Mouse (Mus musculus): ENCODE data around the gene Pin1rt1.

Gene Pin1rt1

GRCm38 (mm10) chr2:104711585-104712485, 4.3 kb downstream of the Pin1rt1 start, which contains the start of gene Tcp11l1:
Tcp11l1 (minus strand) TSS chr2:104712169.
- DNase-seq, result peak; percentile 59

- no peak for DNase-seq
Observed at GRCm38 (mm10) chr2:104710670-104711370, 5.4 kb downstream of the Pin1rt1 start.

GRCm38 (mm10) chr2:104709786-104710337, 6.3 kb downstream of the Pin1rt1 start:
- no peak for DNase-seq

DNA sequence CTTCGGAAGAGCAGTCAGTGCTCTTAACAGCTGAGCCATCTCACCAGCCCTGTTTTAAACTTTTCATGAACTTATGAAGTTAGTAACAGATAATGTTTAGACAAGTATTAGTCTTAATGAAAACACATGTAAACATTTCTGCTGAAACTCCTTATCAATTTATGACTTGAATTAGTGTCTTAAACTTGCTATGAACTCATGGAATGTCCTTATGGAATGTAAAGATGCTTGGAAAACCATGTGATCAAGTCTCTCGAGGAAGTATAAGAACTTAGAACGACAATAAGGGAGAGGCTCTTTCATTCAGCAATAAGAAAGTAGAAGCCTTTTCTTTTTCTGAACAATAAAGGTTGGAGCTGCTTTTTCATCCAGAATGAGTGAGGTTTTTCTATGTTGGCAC, 11.8 kb downstream of the Pin1rt1 start:
- DNase-seq, result no peak

- DNase-seq, result no peak
Observed at GRCm38 (mm10) chr2:104703158-104703557, 13.0 kb downstream of the Pin1rt1 start.

GRCm38 (mm10) chr2:104699659-104700058, 16.5 kb downstream of the Pin1rt1 start:
- DNase-seq, result no peak

- DNase-seq, result no peak
Observed at GRCm38 (mm10) chr2:104692551-104692950, 23.6 kb downstream of the Pin1rt1 start.

DNA sequence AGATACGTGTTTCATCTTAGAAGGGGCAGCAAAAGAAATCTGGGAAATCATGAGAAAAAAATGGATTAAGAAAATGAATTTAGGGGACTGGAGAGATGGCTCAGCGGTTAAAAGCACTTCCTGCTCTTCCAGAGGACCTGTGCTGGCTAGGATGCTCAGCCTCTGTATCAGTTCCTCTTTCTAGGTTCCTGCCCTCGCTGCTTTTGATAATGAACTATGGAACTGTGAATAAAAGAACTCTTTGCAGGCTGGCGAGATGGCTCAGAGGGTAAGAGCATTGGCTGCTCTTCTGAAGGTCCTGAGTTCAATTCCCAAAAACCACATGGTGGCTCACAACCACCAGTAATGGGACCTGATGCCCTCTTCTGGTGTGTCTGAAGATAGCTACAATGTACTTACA, 25.5 kb downstream of the Pin1rt1 start:
- DNase-seq, result no peak

- DNase-seq, result no peak
Observed at GRCm38 (mm10) chr2:104688724-104689123, 27.5 kb downstream of the Pin1rt1 start.

DNA sequence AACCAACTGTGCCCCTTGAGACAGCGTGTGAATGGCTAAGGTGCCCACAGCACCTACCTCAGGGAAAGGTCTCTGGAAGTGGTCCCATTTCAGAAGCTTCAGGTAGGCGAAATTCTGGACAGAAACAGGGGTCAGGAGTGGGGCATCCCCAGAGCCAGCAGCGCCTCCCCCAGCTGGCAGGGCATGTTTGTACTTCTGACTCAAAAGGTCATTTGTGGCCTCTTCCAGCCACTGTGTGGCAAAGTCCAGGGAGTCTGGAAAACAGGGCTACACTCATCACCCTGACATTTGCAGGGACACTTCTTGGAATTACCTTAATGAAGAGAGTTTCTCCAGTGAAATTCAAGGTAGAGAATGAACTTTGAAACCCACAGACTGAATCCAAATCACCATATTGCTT, 27.9 kb downstream of the Pin1rt1 start:
- DNase-seq, result peak; percentile 39

- DNase-seq, result no peak
Observed at GRCm38 (mm10) chr2:104687261-104687660, 28.9 kb downstream of the Pin1rt1 start.

DNA sequence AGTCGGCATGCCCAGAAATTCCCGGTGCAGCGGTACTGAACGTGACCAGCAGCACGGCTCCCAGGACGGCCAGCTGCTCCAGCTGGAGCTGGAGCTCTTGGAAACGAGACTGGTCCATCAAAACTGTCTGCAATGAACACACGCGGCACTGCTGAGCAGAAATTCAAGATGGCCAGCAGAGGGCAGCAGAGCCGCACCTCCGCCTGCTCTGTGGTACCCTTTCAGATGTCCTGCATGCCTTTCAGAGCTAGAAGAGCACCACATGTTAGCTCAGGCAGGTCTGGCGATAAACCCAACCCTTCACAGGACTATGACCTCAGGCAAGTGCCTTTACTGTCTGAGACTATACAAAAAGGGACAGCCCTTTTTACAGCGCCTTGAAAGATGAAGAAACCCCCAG, 30.8 kb downstream of the Pin1rt1 start:
- DNase-seq, result peak; percentile 69

DNA sequence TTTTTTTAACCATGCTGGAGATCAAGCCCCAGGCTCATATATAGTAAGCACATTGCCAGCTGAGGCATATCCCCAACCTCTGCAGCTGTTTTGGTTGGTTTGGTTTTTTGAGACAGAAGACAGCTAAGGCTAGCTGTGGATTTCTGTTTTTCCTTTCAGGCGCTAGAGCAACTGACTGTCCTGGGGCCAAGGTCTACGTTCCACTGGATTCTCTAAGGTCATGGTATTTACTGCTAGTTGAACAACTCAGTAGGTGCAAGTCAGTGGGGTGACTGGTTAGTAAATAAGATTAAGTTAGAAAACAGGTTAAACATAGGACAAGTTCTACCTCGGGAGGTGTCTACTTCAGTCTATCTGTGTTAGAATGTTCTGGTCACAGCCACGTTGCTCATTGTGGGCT, 31.4 kb downstream of the Pin1rt1 start:
- DNase-seq, result peak; percentile 53

- DNase-seq, result no peak
Observed at GRCm38 (mm10) chr2:104677326-104677725, 38.9 kb downstream of the Pin1rt1 start.

- no peak for DNase-seq
Observed at GRCm38 (mm10) chr2:104671724-104672123, 44.5 kb downstream of the Pin1rt1 start.

GRCm38 (mm10) chr2:104669122-104669804, 46.9 kb downstream of the Pin1rt1 start:
- DNase-seq, result no peak
